Mouse (Mus musculus) embryo, embryonic 11 days (tissue): ENCODE data around the gene Sez6.

ENCODE experiments used
- DNase-seq: peaks from one replicate; pipeline ENCODE4 v3.0.0-alpha.2; 2015

Sez6 gene

DNA sequence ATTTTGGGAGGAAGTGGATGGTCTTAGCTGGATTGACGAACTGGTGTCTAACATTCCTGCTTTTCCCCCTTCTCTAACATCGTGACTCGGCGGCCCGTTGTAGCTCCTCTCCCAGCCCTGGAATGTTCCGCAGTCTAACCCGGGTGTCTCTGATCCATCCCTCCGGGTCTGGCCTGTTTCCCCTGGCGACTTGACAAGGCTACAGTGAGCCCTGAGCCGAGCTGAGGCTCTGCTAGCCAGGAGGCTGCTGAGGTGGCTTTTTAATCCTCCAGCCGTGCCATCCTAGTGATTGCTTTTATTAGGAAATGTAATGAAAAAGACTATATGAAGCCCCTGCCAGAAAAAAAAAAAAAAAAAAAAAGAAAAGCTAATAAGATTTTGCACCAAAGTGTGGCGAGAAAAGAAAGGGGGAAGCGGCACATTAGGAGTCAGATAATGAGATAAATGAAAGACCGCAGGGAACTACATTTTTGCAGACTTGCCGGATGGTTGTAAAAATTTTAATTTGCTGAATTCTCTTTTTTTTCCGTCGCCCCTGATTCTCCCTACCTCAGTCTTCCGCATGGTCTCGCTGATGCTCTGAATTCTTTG lies 24.4 kb upstream of the Sez6 start:
- no peak for DNase-seq

DNA sequence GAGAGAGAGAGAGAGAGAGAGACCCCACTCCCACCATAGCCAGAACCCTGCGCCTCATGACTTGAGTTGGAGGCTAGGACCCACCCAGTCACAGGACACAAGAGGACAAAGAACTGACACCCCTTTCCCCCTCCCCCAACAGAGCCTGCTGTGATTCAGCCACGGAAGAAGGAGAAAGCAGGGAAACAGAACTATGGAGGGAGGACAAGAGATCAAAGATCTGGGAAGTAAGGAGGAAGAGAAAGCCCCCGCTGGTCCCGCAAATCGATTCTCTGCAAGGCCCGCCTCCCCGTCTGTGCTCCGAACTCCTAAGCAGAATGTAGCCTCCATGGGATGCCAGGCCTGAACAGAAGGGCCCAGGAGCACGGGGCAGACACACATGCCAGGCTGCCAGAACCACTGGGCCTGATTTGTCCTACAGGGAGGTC lies 23.8 kb upstream of the Sez6 start:
- peak; percentile 47 for DNase-seq

DNA sequence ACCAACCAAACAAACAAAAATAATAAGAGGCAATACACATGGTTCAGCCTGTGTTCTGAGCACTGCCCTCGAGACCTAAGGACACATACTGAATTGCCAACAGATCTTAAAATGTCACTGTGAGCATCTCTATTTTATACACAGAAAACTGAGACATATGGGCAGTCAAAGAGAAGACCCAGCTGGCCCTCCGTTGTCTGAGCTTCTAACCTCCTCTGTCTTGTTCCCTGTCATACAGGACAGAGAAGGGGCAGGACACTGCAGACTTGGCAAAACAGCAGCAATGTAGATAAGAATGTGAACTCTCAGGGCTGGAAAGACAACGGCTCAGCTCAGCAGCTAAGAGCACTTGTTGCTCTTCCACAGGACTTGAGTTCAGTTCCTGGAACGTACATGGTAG lies 22.1 kb upstream of the Sez6 start:
- no peak for DNase-seq

DNA sequence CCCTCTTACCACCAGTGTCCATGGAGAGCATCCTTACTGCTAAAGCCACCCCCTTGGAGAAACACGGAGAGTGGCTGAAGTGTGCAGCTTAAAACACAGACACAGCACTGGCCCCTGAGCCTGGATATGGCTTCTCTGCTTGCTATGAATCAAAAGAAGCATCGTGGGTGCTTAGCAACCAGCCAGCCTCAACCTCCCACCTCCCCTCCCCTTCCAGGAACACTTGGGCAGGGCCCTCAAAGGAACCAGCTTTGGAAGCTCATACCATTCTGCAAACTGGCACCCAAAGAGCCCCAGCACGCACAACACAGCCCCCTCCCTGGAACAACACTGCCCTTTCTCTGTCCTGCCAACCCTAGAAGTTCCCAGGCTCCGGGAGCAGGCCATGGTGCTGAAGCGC lies 21.2 kb upstream of the Sez6 start:
- DNase-seq: no peak

DNA sequence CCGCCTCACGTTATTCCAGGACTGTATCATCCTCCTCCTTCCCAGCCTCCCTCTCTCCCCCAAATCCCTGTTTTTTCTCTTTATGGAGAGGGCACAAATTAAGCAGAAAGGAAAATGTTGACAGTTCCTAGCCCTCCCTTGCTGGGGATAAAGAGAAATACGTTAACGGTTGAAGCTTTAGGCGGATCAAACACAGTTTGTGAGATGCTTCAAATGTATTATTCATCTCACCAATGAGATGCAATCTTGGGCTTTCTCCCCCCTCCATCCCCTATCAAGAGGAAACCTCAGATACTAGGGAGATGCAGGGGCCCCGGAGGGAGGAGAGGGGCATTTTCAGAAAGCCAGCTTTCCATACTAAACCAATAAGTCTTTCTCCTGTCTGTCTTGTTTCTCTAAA lies 20.8 kb upstream of the Sez6 start:
- DNase-seq: no peak

DNA sequence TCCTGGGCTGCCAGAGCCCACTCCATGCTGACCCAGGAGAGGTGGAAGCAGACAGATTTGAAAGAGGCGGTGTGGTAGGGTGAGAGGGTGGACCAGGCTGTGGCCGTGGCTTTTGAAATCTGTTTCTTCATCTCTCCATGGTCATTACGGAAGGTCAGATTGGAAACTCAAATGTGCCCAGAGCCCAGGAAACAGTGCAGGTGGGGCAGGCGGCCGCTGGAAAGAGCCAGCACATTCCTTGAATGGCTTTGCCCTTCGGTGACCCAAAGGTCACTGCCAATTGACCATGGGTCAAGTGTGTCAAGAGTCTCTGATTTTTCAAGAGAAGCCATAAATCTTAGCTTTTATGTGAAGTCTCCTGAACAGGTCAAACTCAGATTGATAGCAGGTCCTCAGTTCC lies 17.1 kb upstream of the Sez6 start:
- DNase-seq: peak; percentile 49

DNA sequence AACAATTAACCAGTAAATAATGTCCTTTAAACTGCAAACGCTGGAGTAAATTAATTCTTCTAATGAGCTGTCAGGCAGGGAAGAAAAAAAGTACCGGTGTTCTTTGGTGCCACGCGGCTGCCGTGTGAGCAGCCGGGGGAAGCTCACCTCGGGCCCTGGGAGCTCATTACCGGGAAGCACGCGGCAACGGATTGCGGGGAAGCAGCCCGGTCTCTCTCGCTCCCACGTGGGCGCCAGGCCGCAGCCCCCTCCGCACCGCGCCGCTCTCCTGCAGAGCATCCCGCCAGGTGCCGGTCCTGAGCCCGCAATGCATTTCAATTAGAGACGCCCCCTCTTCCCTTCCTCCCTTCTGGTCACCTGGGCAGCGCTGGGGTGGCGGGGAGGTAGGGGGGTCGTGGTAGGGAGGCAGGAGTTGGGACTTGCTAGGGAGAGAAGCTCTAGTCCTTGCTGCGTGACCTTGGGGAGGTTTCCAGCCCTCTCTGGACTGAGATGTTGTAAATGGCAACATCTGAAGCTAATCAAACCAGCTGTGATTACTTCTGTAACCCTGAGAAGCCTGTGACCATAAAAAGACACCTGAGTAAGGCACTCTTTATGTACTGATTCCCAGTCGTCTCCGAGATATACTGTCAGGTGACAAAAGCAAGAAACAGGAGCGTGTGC lies 15.9 kb upstream of the Sez6 start:
- no peak for DNase-seq

DNA sequence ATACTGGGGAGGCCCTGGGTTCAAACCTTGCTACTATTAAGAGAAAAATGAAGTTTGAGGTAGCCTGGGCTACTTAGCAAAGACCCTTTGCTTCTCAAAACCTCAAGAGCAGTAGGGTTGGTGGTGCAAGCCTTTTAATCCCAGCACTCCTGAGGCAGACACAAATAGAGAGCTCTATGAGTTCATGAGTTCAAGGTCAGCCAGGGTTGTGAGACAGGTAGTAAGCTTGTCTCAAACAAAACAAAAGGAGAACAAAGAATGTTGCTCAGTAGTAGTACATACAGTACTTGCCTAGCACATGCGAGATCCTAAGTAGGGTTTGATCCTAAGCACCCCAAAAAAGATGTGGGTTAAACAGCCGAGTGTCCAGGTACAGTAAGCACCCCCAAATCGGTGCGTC lies 13.9 kb upstream of the Sez6 start:
- DNase-seq: no peak

DNA sequence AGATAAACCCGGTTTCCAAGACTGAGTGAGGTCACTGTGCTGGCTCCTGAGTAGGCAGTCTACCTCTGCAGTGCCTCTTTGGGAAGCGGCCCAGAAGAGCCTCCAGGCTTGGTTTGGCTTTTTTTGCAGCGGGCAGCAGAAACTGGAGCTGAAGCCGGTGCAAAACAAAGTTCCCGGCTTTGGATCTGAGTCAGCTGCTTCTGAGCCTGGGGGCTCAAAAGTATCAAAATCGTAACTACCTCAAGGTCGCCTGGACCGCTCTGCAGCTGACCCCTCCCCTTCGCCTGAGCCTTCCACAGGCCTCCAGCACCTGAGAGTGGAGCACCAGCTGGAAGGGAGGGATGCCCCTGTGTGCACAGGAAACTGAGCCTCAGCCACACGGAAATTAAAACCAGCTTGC lies 13.4 kb upstream of the Sez6 start:
- peak; percentile 71 for DNase-seq

DNA sequence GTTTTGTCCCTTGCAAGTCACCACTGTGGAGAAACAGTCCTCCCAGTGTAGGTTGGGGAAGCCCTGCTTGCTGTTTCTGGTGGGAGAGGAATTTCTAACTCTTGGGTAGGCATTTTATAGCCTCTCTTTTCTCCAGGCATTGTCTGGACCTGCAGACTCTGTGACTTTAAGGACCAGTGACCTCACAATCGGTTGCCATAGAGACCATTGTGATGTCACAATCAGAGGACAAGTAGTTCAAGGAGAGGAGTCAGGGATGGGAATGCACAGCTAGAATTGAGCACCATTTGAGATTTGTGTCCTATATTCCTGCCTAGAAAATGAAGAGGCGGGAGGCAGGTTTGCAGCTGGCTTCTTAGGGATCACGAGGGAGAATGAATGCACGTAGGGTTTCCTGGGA lies 7.3 kb upstream of the Sez6 start:
- no peak for DNase-seq

DNA sequence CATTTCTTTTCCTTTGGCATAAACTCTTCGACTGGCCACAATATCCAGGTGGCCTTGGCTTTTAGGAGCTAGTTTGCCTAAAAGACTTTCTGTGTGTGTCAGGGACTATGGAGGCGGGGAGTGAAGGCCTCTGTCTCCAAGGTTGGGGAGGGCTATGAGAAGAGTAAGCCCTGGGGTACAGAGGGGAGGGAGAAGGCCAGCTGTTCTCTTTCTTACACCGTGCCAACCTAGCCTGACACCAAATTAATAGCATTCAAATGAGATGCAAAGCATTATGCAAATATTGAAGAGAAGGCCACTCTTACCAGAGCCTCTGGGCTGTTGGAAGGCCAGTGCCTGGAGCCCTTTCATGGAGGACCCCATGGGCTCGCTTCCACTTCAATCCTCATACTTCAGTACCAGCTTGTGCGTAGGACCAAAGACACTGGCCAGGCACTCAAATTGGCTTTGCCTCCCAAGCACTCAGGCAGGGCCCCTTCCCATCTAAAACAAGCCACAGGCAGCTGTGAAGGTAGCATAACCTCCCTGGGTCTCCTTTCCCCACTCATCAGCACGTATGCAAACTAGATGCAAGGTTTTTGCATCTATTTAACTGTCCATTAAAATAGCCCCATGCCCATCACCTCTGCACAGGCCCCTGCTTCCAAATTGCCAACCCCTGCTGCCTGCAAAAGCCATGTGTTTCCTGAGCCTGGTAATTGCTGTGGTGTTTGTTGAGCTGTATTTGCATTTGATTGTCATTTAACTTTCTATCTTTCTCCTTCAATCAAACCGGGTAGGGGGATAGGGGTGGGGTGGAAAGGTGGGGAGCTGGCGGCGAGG lies 4.6 kb upstream of the Sez6 start:
- DNase-seq: no peak

DNA sequence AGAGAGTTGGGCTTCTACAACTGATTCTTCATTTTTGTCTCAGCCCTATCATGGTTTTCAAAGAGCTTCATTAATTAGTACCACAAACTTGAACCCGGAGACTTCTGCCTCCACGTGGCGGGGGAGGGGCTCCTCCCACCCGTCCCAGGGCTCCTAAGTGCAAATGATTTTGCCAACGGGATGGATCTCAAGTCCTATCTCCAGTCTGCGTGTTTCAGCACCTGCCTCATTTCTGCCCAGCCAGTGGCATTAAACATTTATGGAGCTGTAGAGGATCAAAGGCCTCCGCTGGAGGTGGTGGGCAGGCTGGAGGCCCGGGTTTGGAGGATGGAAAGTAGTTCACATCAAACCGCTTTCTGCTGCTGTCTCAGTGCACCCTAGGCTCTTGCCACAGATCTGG lies 3.9 kb upstream of the Sez6 start:
- no peak for DNase-seq

DNA sequence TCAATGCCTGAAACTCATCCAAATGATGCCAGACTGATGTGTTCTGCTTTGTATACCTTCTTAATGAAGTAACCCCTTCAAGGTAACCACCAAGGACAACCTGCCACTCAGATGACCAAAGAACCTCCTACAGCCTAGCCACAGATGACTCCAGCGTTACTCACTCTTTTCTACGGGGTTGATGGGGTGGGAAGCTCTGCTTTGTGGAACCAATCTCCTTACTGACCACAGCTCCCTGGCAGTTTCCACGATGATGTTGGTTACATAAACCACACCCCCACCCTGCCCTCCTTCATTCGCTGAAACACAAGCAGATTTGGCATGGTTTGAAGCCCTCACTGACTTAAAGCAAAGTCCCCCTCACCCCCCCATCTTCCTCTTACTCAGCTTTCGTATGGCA lies 2.8 kb upstream of the Sez6 start:
- DNase-seq: no peak

DNA sequence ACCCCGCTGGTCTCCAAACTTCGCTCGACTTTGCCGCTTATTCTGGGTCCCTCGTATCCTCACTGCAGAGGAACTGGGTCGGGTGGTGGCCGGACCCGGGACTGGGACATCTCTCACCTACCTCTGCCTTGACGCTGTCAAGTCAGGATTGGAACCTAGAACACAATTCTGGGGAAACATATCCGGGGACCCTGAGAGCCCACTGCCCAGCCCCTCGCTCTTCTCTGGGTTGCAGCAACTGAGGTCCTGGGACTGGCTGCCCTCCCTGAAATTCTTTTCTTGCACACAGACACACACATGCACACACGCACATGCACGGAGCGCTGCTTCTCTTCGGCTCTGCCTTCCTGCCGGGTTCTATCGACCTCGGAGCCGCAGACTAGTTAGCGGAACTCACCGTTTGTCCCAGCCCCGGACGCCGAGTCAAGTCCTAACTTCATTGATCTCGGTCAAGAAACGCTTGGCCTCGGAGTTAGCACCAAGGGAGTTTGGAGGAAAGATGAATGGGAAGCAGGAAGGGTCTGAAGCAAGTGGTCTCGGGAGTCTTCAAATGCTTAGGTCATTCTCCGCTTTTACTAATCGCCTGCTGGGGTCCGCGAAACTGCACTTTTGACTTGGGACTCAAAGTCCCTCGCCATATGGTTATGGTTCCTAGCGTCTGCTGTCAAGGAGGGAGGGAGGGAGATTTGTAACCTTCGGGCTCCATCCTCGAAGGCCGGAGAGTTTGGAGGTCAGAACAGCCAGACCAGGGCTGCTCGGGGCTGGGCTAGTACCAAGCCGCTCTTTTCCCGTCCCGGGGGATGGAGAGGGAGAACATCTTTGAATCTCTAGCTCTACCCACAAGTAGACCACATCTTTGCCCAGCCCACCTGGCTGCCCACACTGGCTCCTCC lies 1.2 kb downstream of the Sez6 start:
- peak; percentile 33 for DNase-seq

DNA sequence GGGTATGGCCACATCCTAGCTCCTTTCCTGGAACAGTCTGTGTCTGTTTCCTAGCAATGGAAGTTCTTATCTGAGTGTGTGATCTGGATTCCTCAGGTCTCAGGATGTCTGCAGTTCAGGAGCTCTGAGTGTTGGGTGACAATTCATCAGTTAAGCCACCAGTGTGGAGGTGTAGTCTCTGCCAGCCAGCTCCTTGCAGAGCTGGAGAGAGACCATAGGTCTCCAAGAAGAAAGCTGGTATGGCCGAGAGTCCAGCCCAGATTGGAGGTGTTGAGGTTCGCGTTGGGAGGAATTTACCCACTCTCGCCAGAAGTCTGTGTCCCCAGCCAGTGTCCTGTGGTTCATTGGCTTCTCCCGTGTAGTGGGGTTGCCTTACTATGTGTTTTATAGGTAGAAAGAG lies 2.0 kb downstream of the Sez6 start:
- DNase-seq: no peak

DNA sequence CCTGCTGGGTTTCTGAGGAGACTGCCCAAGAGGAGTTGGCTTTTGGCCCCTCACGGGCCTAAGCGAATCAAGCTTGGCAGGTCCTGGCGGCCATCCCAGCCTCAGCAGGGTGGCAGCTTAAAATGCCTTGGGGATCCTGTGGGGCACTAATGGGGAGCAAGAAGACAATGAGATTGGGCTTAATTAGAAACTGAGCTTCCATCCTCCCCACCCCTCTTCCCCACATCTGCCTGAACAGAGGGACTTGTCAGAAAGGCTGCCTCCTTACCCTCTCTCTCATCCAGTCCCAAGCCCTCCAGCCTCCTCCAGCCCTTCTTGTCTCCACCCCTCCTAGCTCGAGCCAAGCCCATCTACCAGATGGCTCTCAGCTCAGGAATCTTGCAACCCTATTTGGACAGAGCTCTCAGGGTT lies 3.5 kb downstream of the Sez6 start:
- DNase-seq: no peak

DNA sequence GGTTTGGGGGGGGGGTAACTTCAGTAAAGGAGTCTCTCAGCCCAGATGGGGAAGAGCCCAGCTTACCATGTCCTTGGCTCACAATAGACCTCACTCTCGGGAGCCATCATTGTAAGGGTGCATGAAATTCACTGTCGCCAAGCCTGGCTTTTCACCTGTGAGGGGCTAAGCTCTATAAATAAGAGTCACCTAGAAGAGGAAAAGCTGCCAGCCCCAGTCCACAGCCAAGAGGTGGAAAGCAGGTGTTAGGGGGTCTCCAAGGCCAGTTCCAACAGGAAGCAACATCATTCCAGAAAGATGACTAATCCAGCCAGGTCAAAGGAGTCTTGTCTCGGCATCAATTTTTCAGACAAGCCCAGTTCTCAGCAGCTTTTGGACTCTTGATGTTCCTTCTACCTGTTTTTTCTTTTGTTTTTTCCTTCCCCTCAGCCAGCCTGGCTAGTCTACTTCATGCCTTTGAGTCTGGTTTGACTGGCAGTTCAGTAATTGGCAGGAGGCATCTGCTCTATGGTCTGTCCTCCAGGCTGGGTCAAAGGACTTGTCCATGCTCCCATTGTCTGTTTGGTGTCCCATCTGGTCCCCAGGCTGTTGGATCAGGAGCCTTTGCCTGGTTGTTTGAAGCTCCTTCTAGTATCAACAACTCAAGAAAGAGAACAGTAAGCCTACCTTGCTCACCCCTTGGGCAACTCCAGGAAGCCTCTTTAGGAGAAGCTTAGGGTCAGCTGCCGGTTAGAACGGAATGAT lies 4.1 kb downstream of the Sez6 start:
- no peak for DNase-seq

DNA sequence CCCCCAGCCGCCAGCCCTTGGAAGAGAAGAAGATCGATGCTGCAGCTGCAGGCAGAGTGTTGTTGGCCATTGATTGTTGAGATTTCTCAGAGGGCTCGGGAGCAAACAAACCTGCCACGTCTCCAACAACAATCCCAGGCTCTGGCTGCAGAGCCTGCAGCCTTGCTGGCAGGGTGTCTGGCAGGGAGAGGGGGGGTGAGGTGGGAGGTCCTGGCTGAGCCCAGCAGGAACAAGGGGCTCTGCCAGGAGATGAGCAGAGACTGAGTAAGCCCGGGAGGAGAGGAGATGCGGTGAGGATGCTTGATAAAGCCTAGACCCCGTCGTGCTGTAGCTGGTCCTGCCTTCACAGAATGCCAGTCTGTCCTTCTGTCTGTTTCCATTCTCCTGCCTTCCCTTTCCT lies 6.2 kb downstream of the Sez6 start:
- no peak for DNase-seq

DNA sequence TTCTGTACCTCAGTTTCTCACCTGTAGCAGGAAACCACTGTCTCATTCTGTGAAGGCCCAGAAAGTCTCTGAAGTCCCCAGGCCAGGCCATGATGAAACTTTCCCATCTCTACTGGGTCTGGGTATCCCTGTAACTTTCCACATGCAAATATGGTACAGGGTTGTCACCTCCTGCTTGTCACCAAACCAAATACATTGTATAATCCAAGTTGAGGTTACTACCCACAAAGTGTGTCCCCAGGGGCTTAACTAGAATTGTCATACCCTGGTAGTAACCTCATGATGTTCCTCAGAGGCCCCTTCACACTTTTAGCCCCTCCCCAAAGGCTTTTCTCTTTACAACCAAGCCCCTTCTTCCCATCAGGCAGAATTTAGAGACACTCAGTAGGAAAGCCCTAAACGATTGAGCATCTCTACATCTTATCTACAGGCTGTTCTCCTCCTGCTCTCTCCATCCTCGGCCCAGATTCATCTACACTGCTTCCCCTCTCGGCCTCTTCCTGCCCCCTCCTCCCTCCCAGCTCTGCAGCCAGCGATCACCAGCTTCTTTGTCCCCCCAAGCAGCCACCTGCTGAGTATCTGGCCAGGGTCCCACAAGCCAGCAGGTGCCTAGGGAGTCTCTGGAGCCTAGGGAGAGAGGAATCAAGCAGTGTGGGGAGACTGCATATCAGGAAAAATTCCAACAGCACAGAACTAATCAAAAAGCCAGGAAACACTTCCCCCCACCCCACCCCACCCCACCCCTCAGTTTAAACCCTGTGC lies 7.2 kb downstream of the Sez6 start:
- no peak for DNase-seq

DNA sequence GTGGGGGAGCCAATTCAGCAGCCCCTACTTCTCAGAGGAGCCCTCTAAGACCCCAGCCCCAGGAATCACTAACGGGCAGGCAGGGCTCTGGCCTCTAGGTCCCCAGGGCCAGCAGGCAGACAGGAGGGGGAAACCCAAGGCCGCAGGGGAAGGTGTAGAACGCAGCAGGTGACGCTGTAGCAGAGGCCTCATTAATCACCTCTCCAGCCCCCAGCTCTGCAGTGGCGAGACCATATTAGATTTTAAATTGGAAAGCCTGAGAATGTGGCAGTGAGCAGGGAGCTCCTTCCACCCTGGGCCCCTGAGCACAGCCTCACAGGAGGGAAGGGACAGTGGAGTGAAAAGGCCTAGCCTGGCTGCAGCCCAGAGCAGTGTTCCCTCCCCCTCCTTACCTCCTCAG lies 11.6 kb downstream of the Sez6 start:
- no peak for DNase-seq

DNA sequence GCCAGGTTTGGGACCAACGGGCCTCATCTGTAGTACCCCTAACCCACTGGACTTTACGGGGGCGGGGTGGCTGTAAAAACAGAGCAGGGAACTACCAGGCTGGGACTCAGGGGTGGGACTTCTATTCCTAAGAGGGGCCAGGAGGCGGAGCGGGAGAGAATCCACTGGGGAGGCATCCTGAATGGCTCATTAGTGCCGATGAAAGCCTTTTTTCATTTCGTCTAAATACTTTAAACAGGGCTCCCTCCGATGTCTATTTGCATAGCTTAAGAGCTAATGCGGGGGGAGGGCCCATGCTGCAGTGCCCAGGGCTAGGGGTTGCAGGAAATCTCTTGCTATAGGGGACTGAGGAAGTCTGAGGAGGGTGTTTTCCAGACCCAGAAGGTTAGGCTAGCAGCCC lies 17.3 kb downstream of the Sez6 start:
- DNase-seq: peak; percentile 71
